Mouse (Mus musculus) lung, embryonic 15.5 days (tissue): ENCODE results near the gene Ctrl. TPM values are rescaled to one million over a fixed set of nuclear protein-coding genes. Genes with fewer than 3 reads are reported as not detected.

Source experiments
- ATAC-seq: fragments of 200-750 bp; cut with Nextera tagmentation; 2 replicates; pipeline ENCODE4 v1.8.0; 2017; ENCODE audit warnings: moderate number of reproducible peaks, borderline replicate concordance; ENCODE audit not compliant: low FRiP score, low TSS enrichment; ENCODE audit errors: extremely low read depth
- H3K27ac ChIP-seq: fragments of 300-500 bp; sonication (generic); 2 replicates; pipeline ENCODE4 v1.5.1; 2015; ENCODE audit warnings: moderate library complexity, mild to moderate bottlenecking, inconsistent platforms
- H3K27me3 ChIP-seq: fragments of 300-500 bp; sonication (generic); 2 replicates; pipeline ENCODE4 v1.6.1; 2015; ENCODE audit warnings: inconsistent platforms
- H3K36me3 ChIP-seq: fragments of 300-500 bp; sonication (generic); 2 replicates; pipeline ENCODE4 v1.6.1; 2015; ENCODE audit warnings: inconsistent platforms
- H3K4me1 ChIP-seq: fragments of 300-500 bp; sonication (generic); 2 replicates; pipeline ENCODE4 v1.6.1; 2015; ENCODE audit warnings: inconsistent platforms
- H3K4me2 ChIP-seq: fragments of 300-500 bp; sonication (generic); 2 replicates; pipeline ENCODE4 v1.6.1; 2015; ENCODE audit warnings: inconsistent platforms, mild to moderate bottlenecking, moderate library complexity
- H3K4me3 ChIP-seq: fragments of 300-500 bp; sonication (generic); 2 replicates; pipeline ENCODE4 v1.5.1; 2015; ENCODE audit warnings: mild to moderate bottlenecking, inconsistent platforms
- H3K9ac ChIP-seq: fragments of 300-500 bp; sonication (generic); 2 replicates; pipeline ENCODE4 v1.6.1; 2015; ENCODE audit warnings: inconsistent platforms
- H3K9me3 ChIP-seq: fragments of 300-500 bp; sonication (generic); 2 replicates; pipeline ENCODE4 v1.6.1; 2016; ENCODE audit warnings: inconsistent platforms
- WGBS: fragments of 180-500 bp; shearing (Covaris S2); methylation state at CpG from one replicate; pipeline ENCODE4 v1.1.7; 2015; 5-methylcytosine and 5-hydroxymethylcytosine counted together
- microRNA-seq: library from miRNA; unstranded; fragments of <30 nt; microRNA quantifications from one replicate; pipeline ENCODE4, GENCODE M21; 2016
- polyA plus RNA-seq: library from polyadenylated mRNA; unstranded; fragments of >200 nt; fragmentation: Nextera tagmentation; extraction: Ambion mirVana; gene quantifications from 2 replicates; pipeline ENCODE4 v1.2.1, GENCODE M21; 2015

Ctrl gene
- polyA plus RNA-seq, 1 experiment from 2014 or later: 0.86 TPM

- 8% methylated on average over 11 of the region's 11 CpGs for WGBS
- Histone ChIP-seq H3K4me2 (no peak within 1 kb of the TSS), H3K4me1 (peaks cover 4% of the 10 kb centered on the region), H3K36me3 (peaks cover 48% of the 10 kb centered on the region), H3K9me3 (no peaks in the 10 kb centered on the region), H3K27ac (no peak within 1 kb of the TSS), H3K27me3 (no peaks in the 10 kb centered on the region), H3K4me3 (no peak within 1 kb of the TSS), H3K9ac (no peak within 1 kb of the TSS)
- peak; percentile 91 for ATAC-seq
These were observed 40.3 kb downstream of the Ctrl start, which contains the start of gene Nrn1l for GRCm38 (mm10) chr8:105893339-105893738. Gene Nrn1l, plus strand, starts transcription at chr8:105893567.

- no peaks in the 10 kb centered on the region for H3K9me3 ChIP-seq
- peaks cover 57% of the 10 kb centered on the region for H3K36me3 ChIP-seq
- H3K27ac ChIP-seq: no peak overlapping the region
- no peak overlapping the region for H3K4me3 ChIP-seq
- no peaks in the 10 kb centered on the region for H3K27me3 ChIP-seq
- H3K4me2 ChIP-seq: no peak overlapping the region
- ATAC-seq: no peak
- peaks cover 4% of the 10 kb centered on the region for H3K4me1 ChIP-seq
- no peak overlapping the region for H3K9ac ChIP-seq
- 76% methylated on average over 6 of the region's 6 CpGs for WGBS
These were observed 41.2 kb downstream of the Ctrl start for GRCm38 (mm10) chr8:105892432-105892831.

- Histone ChIP-seq H3K9me3 (no peaks in the 10 kb centered on the region), H3K4me3 (no peak overlapping the region), H3K4me2 (no peak overlapping the region), H3K27me3 (no peaks in the 10 kb centered on the region), H3K4me1 (peaks cover 4% of the 10 kb centered on the region), H3K27ac (no peak overlapping the region), H3K36me3 (peaks cover 73% of the 10 kb centered on the region), H3K9ac (no peak overlapping the region)
- 88% methylated on average over 6 of the region's 6 CpGs for WGBS
- no peak for ATAC-seq
These were observed 42.8 kb downstream of the Ctrl start for GRCm38 (mm10) chr8:105890870-105891269.

GRCm38 (mm10) chr8:105889756-105890465 is 43.8 kb downstream of the Ctrl start:
- no peak overlapping the region for H3K9ac ChIP-seq
- peaks cover 4% of the 10 kb centered on the region for H3K4me1 ChIP-seq
- H3K4me2 ChIP-seq: no peak overlapping the region
- peaks cover 82% of the 10 kb centered on the region for H3K36me3 ChIP-seq
- 92% methylated on average over 12 of the region's 12 CpGs for WGBS
- no peak for ATAC-seq
- H3K27ac ChIP-seq: no peak overlapping the region
- H3K4me3 ChIP-seq: no peak overlapping the region
- no peaks in the 10 kb centered on the region for H3K27me3 ChIP-seq
- no peaks in the 10 kb centered on the region for H3K9me3 ChIP-seq

Small RNA genes within 50 kb of the gene (microRNA-seq; reads per million reads assigned to microRNA genes)
- gene Mir7074: not detected

Other genes with a start within 250 kb of the Ctrl start
- 0.77 and 1.4 TPM in 2 replicates for gene Carmil2, start 247.6 kb downstream of the Ctrl start, polyA plus RNA-seq
- 61.7 and 66.5 TPM in 2 replicates for gene Acd, start 232.8 kb downstream of the Ctrl start, polyA plus RNA-seq
- gene Pard6a, start 232.7 kb downstream of the Ctrl start, polyA plus RNA-seq: 16.3 and 17.6 TPM in 2 replicates
- gene 4933405L10Rik, start 226.2 kb downstream of the Ctrl start, polyA plus RNA-seq: 0.17 TPM in 1 of 2 replicates, not detected in the other
- gene Enkd1, start 225.7 kb downstream of the Ctrl start, polyA plus RNA-seq: 27.3 and 28.9 TPM in 2 replicates
- gene Gfod2, start 175.2 kb downstream of the Ctrl start, polyA plus RNA-seq: 22.5 and 23.5 TPM in 2 replicates
- gene Ranbp10, start 106.5 kb downstream of the Ctrl start, polyA plus RNA-seq: 9.9 and 12.0 TPM in 2 replicates
- 1.3 and 1.5 TPM in 2 replicates for gene Tsnaxip1, start 106.1 kb downstream of the Ctrl start, polyA plus RNA-seq
- gene Cenpt, start 80.6 kb downstream of the Ctrl start, polyA plus RNA-seq: 45.2 and 45.4 TPM in 2 replicates
- gene Thap11, start 78.7 kb downstream of the Ctrl start, polyA plus RNA-seq: 67.9 and 68.2 TPM in 2 replicates
- gene Nutf2, start 73.3 kb downstream of the Ctrl start, polyA plus RNA-seq: 231 and 277 TPM in 2 replicates
- gene Edc4, start 53.0 kb downstream of the Ctrl start, polyA plus RNA-seq: 46.5 and 50.6 TPM in 2 replicates
- gene Nrn1l, start 40.3 kb downstream of the Ctrl start, polyA plus RNA-seq: 0.77 and 0.93 TPM in 2 replicates
- gene Pskh1, start 33.4 kb downstream of the Ctrl start, polyA plus RNA-seq: 32.0 and 33.0 TPM in 2 replicates
- 43.9 and 51.7 TPM in 2 replicates for gene Psmb10, start 4.6 kb upstream of the Ctrl start, polyA plus RNA-seq
- 1.2 and 1.9 TPM in 2 replicates for gene Lcat, start 9.5 kb upstream of the Ctrl start, polyA plus RNA-seq
- gene Slc12a4, start 32.2 kb upstream of the Ctrl start, polyA plus RNA-seq: 37.1 and 37.7 TPM in 2 replicates
- not detected in 2 replicates for gene Dpep3, start 45.6 kb upstream of the Ctrl start, polyA plus RNA-seq
- 19.9 and 20.9 TPM in 2 replicates for gene Dus2, start 57.5 kb upstream of the Ctrl start, polyA plus RNA-seq
- gene Dpep2nb, start 72.1 kb upstream of the Ctrl start, polyA plus RNA-seq: 0.24 TPM in 1 of 2 replicates, not detected in the other
- gene Ddx28, start 78.0 kb upstream of the Ctrl start, polyA plus RNA-seq: 16.6 and 17.3 TPM in 2 replicates
- gene Nfatc3, start 125.0 kb upstream of the Ctrl start, polyA plus RNA-seq: 6.6 and 8.2 TPM in 2 replicates
- gene Esrp2, start 203.1 kb upstream of the Ctrl start, polyA plus RNA-seq: 43.6 and 44.1 TPM in 2 replicates
- gene Pla2g15, start 216.5 kb upstream of the Ctrl start, polyA plus RNA-seq: 12.7 and 13.7 TPM in 2 replicates
- gene Slc7a6, start 235.0 kb upstream of the Ctrl start, polyA plus RNA-seq: 50.8 and 57.6 TPM in 2 replicates